Mouse (Mus musculus) kidney, adult 8-10 months (tissue): Measurements from ENCODE around the gene Cyp24a1.
"Not testable (repeated sequence)": the region's sequence is repeated elsewhere in the genome, so short reads cannot be mapped to it uniquely, and the experiment has no call there.

Source experiments
- DNase-seq, 2 experiments: peaks; one replicate each; pipeline ENCODE4 v3.0.0; 2022

The Cyp24a1 gene

DNA sequence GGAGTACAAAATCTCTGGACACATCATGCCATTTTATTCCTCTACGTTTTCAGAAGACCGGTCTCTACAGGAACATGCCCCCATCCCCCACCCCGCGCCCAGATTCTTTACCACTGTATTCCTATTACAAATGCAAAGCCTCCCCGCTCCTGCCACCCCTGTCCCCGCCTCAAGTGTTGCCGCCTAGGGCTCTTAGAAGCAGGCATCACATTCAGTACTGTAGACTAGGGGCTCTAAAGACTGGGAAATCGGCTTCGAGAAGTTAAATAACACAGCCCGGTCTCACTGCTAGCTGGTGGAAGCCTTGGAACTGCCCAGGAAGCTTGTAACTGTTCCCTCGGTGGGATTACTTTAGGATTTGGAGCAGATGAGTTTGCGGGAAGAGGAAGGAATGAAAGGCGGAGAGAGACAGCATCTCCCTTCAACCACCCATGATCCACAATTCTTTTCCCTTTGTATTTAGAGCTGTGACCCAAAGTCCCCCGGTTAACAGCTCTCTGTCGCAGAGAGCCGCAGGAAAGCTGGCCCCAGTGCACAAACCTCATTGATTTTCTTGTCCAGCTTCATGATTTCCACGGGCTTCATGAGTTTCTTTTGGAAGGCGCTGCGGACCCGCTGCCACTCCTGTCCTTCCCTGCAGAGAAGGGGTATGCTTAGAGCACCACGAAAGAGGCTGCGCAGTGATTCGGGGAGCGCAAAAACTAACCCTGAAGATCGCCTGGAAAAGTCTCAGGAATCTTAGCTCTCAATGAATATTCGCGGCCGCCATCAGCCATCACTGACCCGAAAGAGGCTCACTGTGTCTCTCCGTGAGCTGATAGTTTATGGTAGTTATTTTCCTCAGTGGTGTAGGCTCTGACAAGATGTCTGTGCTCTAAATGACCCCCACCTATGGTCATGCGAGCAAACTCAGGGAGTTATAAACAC is 1.9 kb downstream of the Cyp24a1 start:
- DNase-seq: no peak

DNA sequence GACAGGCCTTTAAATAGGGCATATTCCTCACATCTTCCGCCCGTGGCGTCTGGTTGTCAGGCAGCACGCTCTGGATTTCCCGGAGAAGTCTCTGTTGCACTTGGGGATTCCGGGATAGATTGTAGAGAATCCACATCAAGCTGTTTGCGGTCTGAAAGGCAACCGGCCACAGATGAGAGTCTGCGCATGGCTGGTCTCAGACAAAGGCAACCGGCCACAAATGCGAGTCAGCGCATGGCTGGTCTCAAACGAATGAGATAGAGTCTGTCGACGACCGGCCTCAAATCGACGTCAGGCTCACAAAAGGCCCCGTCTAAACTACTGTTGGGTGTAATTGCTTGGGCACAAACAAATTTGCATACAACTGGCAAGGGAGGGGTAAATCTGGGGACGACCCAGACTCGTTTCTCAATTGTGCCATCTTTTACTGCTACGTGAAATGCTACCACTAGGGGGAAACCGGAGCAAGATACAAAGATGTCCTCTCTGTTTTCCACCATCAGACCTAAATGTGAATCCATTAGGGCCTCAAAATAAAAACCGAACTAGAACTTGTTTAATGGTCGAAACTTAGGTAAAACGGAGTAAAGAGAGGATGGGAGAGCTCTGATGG is 8.9 kb downstream of the Cyp24a1 start:
- no peak for DNase-seq

DNA sequence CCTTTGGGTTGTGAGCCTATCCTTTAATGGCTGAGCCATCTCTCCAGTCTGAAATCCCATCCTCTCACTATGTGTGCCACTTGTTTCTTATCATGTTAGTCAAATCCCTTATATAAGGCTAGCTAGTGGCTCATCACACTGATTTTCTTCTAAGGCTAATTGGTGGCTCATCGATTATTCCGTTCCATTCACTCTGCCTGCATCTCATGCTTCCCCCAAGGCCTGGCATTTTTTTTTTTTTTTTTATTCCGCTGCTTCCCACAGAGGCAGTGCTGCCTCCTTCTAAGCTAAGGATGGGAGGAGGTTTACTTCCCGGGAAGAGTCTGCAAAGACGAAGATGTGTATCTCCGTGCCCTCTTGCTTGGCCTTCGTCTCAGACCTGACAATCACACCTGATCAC is 9.7 kb downstream of the Cyp24a1 start:
- DNase-seq: no peak

DNA sequence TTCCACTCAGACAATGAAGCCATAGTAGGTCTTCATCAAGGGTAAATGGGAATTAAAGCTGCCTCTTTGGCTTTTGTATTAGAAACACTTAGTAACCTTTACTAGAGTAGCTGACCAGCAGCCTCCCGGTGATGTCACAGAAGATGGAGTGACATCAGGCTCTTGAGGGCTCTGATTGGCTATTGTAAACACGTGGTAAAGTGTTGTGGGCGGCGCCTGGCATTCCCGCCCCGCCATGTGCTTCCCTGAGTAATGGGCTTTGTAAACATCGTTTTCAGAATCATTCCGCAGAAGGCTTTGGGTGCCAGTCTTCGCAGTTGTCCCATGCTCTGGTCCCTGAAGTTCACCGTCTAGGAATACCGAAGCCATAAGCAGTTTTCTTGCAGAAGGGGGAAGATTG is 13.0 kb downstream of the Cyp24a1 start:
- DNase-seq: no peak

DNA sequence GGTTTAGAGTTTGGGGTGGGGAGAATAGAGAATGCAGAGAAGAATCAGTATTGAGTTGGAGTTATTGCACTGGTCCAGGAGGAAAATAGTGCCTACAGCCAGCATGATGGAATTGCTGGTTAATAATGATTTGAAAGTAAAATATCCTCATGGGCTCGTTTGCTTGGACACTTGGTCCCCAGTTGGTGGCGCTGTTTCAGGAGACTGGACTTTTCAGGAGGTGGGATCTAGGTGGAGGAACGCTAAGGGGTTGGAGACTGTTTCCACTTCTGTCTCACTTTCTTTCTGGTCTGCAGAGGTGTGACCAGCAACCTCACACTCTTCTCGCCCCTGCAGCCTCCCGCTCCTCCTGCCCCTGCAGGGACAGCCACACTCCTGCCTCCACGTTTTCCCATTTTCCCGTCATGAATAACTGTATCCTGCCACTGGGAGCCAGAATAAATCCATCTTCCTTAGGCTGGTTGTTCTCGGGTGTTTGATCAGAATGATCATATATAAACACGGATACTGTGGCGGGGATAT is 14.9 kb downstream of the Cyp24a1 start:
- DNase-seq: no peak

DNA sequence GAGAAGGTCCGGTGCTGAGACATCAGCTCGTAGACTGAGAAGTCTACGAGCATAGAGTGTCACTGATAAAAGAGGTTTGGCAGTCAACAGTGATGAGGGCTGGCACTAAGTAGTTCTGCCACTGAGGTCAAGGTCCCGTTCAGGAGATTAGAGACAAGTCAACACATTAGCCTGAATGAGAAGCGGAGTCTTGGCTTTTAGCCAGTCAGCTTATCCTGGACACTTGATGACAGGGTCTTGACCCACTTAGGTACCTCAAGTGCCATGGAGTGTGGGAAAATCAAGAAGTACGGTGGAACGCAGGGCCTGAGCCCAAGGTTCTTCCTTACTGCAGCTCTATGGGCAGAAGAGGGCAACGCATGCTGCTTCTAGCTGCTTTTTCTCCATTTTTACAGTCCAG is 20.3 kb downstream of the Cyp24a1 start:
- no peak for DNase-seq

DNA sequence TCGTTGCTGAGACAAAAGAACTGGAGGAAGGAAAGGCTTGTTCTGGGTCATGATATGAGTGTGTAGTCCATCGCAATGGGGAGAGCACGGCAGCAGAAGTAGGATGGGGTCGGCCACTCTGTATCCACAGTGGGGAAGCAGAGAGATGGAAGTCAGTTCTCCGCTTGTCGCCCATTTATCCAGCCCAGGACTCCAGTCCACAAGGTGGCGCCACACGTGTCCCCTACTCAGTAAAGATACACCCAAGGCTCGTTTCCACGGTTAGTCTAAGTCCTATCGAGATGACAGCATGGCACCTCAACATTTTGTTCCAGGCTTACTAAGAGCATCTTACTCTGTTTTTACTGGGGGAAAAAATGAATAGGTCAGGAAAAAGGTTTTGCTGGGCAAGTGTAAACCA is 20.7 kb downstream of the Cyp24a1 start:
- no peak for DNase-seq

DNA sequence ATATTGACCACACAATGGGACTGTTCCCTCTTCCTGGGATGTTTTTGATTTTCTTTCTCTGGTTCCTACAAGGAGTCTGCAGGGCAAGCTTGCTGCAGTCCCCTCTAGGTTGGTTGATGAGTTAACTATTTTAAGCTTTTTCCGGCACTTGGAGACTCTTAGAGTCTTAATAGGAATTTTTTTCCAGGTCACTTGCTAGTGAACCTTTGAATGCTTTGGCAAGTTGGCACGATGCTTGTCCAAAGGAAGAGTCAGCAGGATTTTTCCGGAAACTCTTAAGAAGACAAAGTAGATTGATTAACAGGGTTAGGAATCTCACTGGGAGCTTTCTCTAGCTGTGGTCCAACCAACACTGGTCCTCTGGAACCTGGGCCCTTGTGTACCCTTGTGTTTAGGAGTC is 21.8 kb downstream of the Cyp24a1 start:
- DNase-seq: peak; percentile 72 to 90

DNA sequence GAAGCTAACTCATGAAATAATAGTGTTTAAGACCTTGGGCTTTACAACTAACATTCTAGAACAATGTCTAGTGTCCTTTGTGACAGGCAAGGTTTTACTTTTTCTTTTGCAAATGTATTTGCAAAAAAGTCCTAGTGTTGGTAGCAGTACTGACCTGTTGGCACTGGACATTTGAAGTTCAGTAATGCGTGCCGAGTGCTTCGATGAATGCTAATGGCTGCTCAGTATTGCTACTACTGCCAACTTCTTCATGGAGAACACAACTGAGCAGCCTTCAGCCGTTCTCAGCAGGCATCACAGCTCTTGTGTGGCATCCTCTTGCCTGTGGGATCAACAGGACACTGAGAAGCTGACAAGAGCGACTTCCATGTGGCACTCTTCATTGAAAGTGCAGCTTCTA is 22.8 kb downstream of the Cyp24a1 start:
- DNase-seq: no peak

DNA sequence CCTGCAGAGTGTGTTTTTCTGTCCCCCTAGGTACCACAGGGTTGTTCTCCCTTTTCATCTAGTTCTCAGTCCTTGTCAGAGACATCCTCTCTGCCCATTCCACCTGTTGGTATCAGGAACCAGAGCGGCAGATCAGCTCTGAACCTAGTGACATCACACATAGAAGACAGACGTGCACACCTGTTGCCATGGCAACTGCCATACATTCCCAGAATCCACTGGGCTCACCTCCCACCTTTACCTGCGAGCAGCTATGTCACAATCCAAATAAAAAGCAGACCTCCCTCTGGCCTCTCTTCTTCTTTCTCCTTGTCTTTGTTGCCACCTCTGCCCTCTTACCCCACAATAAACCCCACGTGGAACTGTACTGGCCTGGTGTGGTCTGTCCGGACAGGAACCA is 26.4 kb downstream of the Cyp24a1 start:
- no peak for DNase-seq

DNA sequence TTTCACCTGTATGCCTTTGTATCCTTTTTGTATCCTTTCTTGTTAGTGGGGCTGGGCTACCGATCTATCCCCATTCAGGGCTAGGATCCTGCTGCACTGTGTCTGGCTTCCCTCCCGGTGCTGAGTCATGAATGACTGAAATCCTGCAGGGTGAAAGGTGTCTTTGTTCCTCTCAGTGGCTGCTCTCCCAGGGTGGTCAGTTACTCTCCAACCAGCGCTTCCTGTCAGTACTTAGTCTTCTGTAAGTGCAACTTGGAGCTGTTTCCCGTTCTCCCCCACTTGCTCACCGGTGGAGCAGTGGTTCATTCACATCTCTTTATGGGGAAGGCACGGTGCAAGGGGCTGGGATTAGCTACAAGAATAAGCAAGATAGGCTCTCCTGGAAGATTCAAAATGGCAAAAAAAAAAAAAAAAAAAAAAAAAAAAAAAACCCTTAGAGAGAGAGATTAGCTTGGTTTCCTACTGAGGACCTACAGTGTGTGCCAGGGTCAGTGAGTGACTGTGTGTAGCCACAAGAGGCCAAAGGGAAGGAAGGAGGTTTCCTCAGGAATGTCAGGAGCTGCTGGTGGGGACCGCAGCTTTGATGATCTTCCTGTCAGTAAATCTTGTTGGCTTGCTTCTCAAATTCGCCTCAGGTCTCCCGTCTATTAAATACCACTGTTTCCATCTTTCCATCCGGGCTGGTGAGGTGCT is 27.2 kb downstream of the Cyp24a1 start:
- peak; percentile 90 to 94 for DNase-seq

DNA sequence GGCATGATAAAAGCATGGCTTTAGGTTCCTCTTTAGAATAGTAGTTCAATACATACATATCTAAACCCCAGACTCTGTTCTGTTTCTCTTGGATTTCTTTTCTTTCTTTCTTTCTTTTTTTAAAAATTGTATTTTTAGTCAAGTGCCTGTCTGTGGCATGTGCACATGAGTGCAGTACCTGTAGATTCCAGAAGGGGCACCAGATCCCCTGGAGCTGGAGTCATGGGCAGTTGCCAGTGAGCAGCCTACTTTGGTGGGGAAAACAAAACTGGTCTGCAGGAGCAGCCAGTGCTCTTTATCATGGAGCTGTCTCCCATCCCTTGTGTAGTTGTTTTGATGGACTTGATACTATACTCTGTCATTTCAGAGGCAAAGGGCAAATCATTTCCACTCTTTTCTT is 28.9 kb downstream of the Cyp24a1 start:
- DNase-seq: peak in 1 of 2 experiments; percentile 55

DNA sequence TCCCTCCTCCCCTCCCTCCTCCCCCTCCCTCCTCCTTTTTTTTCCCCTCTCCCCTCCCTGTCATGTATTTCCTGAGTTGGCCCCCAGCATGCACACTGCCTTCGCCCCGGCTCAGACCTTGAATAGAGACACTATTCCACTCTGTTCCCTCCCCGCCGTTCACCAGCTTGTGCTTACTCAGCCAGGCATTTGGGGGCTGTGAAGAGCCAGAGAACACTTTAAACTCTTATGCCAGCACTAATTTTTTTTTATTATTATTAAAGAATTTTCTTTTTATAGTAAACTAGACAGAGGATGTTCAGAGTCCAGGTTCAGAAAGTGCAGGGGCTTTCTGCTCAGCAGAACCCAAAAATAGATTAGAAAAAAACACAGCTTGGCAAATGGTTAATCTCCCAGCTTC is 32.1 kb downstream of the Cyp24a1 start:
- peak; percentile 76 to 77 for DNase-seq

DNA sequence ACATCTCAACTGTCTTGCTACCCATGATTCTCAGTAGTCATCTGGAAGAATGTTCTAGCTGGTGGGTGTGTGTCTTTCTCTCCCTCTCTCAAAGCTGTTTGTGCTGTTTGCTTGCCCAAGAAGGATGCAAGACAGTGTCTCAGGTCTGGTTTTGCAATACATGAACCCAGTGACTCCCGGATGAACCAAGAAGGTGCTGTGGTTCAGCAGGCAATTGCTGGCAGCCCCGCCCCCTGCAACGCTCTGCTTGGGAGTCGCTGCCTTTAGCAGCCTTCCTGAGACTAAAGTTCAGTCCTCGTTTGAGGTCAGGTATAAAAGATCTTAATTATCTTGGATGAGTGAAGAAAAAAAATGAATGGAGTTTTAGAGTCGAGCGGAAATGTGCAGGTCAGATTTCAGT is 35.3 kb downstream of the Cyp24a1 start:
- peak; percentile 86 to 87 for DNase-seq

DNA sequence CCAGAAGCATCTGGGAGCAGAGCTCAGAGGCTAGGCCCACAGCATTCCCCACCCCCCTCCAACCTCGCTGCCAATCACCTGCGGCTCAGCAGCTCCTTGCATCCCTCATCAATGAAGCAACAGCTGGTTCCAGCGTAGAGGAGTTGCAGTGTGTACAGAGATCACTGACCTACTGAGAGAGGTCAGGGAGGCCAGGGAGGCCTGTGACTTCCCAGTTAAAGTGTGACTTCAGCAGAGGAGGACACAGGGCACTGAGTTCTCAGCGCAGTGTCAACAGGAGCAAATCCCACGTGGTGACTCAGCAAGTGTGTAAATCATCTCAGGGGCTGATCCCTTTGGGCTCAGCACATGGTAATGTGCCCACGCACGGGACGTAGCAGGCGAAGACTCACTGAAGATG is 37.1 kb downstream of the Cyp24a1 start:
- peak; percentile 83 to 85 for DNase-seq

DNA sequence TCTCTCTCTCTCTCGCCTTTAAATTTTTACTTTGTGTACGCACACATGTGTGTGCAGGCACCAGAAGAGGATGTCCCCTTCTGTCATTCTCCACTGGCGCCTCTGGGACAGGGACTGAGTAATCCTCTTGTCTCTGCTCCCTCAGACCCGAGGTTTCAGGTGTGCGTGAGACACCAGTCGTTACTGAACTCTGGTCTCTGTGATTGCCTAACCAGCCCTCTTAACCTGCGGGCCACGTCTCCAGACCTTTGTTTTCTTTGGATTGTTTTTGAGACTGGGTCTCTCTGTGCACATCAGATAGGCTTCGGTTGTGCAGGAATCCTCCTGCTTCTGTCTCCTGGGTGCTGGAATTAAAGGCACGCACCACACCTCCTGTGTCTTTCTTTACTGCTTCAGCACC is 37.8 kb downstream of the Cyp24a1 start:
- DNase-seq: no peak

DNA sequence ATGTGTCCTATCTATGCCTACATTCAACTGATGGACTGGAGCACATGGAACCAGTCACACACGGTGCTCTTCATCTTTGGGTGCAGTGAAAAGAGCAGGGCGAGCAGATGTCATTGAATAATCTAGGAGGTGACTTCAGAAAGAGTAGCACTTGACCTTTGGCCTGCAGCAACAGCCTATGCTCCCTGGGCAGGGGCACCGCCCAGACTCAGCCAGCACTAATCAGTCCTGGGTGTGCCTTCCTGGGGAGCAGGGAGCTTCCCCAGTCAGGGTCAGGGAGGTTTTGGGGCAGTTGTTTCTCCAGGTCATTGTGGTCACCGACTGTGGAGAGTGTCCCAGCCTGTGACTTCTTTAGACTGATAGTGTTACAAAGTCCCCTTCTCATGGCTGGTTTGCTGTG is 43.1 kb downstream of the Cyp24a1 start:
- DNase-seq: not testable (repeated sequence)

DNA sequence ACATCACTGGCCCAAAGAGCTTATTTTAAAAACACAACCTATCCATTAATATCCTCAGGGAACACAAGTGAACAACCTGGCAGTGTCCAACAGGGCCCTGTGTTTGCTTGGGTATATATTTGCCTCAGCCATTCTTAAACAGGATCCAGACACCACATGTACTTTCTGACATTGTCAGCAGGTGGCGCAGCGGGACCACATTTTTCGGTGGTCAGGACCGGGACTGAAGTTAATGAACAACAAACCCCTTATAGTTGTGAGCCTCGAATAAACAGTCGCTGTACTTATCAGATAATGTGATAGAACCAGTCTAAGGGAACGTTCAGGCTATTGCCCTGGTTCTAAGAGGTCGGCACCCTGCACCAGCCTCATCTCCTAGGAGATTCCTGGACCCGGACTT is 46.0 kb downstream of the Cyp24a1 start:
- DNase-seq: peak; percentile 78 to 93

DNA sequence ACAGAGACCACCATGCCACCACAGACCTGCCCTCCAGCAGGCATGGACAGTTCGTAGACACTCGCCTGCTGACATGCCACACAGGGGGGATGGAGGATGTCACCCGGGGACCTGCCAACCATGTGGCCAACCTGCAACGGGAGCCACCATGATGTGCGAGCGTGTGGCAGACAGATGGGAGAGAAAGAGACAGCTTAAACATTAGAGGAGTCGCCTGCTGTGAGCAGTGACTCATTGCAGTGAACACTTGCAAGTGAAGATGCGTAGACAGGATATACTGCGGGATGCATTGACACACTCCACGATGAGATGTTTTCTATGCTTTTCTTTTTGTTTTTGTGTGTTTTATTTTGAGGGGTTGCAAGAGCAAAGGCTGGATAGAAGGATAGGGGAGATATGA is 49.3 kb downstream of the Cyp24a1 start:
- DNase-seq: no peak

DNA sequence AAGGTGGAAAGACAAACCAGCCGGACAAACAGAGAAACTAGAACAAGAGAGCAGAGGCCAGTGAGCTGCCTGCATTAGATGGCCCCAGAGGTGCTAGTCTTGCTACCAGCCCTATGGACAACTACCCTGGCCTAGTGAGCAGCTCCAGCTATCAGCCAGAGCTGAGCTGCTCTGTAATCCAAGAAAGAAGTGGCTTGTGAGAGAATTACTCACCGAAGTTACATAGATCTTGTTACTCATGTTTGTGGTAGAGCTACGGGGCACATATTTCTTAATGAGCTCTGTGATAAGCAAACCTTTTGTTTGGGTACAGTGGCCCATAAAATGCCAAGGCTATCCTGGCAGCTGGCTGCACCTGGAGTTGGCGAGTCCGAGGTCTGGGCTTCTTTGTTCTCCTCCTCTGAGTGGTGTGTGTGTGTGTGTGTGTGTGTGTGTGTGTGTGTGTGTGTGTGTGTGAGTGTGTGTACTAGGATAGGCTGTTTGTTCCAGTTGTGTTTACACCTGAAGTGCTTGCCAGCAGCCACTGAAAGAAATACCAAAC is 50.0 kb downstream of the Cyp24a1 start:
- DNase-seq: no peak

DNA sequence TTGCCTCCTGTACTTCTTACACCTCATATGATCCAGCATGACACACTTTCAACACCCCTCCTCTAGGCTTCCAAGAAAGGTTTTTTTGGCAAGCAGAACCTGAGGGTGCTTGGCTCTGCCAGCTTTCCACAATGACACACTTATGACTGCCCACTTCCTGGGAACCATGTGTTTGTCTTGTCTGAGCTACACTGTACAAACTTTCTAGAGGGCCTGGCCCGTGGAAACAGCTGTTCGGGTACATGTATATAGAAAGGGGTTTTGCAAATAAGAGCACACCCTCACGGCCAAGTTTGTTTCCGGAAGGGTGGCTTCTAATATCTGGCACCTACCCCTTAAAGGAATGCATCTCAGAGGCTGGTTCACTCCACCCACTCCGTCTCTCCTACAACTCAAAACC is 51.1 kb downstream of the Cyp24a1 start:
- no peak for DNase-seq

DNA sequence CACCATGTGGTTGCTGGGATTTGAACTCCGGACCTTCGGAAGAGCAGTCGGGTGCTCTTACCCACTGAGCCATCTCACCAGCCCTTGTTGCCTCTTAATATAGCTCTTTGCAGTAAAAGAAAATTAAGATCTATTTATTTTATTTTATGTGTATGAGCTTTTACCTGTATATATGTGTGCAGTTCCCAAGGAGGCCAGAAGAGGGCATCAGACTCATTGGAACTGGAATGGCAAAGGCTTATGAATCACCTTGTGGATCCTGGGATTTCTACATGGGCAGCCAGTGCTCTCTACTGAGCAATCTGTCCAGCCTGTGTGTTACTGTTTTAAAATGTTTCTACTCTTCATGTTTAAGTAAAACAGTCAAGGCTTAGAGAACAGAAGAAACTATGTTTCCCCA is 54.4 kb downstream of the Cyp24a1 start:
- peak in 1 of 2 experiments; percentile 71 for DNase-seq

DNA sequence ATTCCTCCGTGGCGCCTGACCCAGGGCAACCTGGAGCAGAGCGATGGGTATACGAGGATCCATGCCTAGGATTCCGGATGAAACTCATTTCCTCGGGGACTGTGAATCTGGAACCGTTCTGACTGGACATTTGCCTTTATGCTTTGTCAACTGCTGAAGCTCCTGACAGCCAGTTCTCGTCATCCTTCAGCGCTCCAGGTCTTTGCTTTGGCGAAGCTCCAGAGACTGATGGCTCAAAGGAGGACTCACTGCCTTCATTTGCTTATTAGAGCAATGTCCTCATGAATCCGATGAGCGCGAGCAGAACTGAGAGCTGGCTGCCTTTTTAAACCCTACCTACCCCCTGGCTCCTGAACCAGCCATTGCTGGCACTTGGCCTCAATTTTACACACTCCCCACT is 58.2 kb downstream of the Cyp24a1 start:
- DNase-seq: peak in 1 of 2 experiments; percentile 24
